Mouse (Mus musculus) heart, embryonic 11.5 days (tissue): ENCODE results near the gene Irs2. TPM values are rescaled to one million over a fixed set of nuclear protein-coding genes. Genes with fewer than 3 reads are reported as not detected.
A peak's percentile ranks its signal among the peaks of the same experiment; 100 is the strongest.

ENCODE experiments used
- ATAC-seq: fragments of 200-750 bp; cut with Nextera tagmentation; replicated peaks from 2 replicates; pipeline ENCODE4 v1.8.0; 2017; ENCODE audit warnings: moderate library complexity; ENCODE audit not compliant: insufficient number of reproducible peaks, low FRiP score, low TSS enrichment
- H3K27ac ChIP-seq: fragments of 300-500 bp; sonication (generic); 2 replicates; pipeline ENCODE4 v1.5.1; 2014; ENCODE audit warnings: mild to moderate bottlenecking, low read depth, low read length
- H3K27me3 ChIP-seq: fragments of 300-500 bp; sonication (generic); 2 replicates; pipeline ENCODE4 v1.6.1; 2014; ENCODE audit warnings: mild to moderate bottlenecking, low read length, mixed read lengths; ENCODE audit not compliant: control insufficient read depth, insufficient read depth
- H3K36me3 ChIP-seq: fragments of 300-500 bp; sonication (generic); 2 replicates; pipeline ENCODE4 v1.6.1; 2014; ENCODE audit warnings: mild to moderate bottlenecking, low read length, moderate library complexity, mixed read lengths; ENCODE audit not compliant: control insufficient read depth, insufficient read depth
- H3K4me1 ChIP-seq: fragments of 300-500 bp; sonication (generic); 2 replicates; pipeline ENCODE4 v1.6.1; 2014; ENCODE audit warnings: low read length; ENCODE audit not compliant: control insufficient read depth, insufficient read depth
- H3K4me2 ChIP-seq: fragments of 300-500 bp; sonication (generic); 2 replicates; pipeline ENCODE4 v1.6.1; 2014; ENCODE audit warnings: mild to moderate bottlenecking, moderate library complexity
- H3K4me3 ChIP-seq: fragments of 300-500 bp; sonication (generic); 2 replicates; pipeline ENCODE4 v1.5.1; 2014; ENCODE audit warnings: low read depth, low read length
- H3K9ac ChIP-seq: fragments of 300-500 bp; sonication (generic); 2 replicates; pipeline ENCODE4 v1.6.1; 2014; ENCODE audit warnings: mild to moderate bottlenecking, low read depth, low read length, moderate library complexity
- H3K9me3 ChIP-seq: fragments of 300-500 bp; sonication (generic); replicated peaks from 2 replicates; pipeline ENCODE4 v1.6.1; 2016; ENCODE audit warnings: low read length; ENCODE audit not compliant: control insufficient read depth
- WGBS: fragments of 180-500 bp; shearing (Covaris S2); extraction: QIAGEN DNeasy Blood & Tissue Kit; methylation state at CpG from one replicate; pipeline ENCODE4 v1.1.7; 2014; ENCODE audit not compliant: insufficient replicate concordance; 5-methylcytosine and 5-hydroxymethylcytosine counted together
- polyA plus RNA-seq: library from polyadenylated mRNA; unstranded; fragments of >200 nt; fragmentation: Nextera tagmentation; extraction: Ambion mirVana; gene quantifications from 2 replicates; pipeline ENCODE4 v1.2.1, GENCODE M21; 2014

Gene Irs2
- polyA plus RNA-seq, 1 experiment from 2014 or later, result 5.0 TPM

DNA sequence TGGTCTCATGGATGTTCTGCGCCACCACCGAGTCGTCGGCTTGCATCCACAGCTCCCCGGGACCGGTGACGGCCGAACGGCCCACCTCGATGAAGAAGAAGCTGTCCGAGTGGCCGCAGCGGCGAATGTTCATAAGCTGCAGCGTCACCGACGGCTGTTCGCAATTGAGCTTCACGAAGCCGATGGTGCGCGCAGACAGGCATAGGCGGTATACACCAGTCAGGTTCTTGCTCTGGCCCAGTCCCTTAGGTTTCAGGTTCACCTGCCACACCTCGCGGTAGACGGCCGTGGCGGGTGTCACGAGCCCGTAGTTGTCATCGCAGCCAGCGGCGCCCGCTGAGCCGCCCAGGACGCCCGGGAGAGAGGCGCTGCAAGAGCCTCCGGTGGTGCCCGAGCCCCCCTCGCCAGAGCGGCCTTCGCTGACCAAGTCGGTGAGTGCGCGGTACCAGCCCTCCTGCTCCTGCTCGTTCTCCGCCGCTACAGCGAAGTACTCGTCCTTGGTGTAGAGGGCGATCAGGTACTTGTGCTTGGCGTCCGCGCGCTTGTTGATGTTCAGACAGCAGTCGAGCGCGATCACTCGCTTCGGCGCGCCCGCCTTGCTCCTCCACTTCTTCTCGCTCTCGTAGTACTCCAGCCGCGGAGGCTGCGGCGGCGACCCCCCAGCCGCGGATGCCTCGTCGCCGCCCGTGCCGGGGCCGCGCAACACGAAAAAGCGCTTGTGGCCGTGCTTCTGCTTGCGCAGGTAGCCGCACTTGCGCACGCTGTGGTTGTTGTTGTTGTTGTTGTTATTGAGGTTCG is 478 bp downstream of the Irs2 start:
- peak overlapping the region; percentile 97 for H3K27ac ChIP-seq
- H3K4me1 ChIP-seq, result peaks cover 50% of the 10 kb centered on the region
- H3K27me3 ChIP-seq, result no peaks in the 10 kb centered on the region
- no peaks in the 10 kb centered on the region for H3K9me3 ChIP-seq
- H3K4me2 ChIP-seq, result peak overlapping the region; percentile 97
- peak overlapping the region; percentile 88 for H3K4me3 ChIP-seq
- peak overlapping the region; percentile 90 for H3K9ac ChIP-seq
- H3K36me3 ChIP-seq, result no peaks in the 10 kb centered on the region
- ATAC-seq, result no peak
- WGBS, result under 1% methylated on average over 88 of the region's 88 CpGs

DNA sequence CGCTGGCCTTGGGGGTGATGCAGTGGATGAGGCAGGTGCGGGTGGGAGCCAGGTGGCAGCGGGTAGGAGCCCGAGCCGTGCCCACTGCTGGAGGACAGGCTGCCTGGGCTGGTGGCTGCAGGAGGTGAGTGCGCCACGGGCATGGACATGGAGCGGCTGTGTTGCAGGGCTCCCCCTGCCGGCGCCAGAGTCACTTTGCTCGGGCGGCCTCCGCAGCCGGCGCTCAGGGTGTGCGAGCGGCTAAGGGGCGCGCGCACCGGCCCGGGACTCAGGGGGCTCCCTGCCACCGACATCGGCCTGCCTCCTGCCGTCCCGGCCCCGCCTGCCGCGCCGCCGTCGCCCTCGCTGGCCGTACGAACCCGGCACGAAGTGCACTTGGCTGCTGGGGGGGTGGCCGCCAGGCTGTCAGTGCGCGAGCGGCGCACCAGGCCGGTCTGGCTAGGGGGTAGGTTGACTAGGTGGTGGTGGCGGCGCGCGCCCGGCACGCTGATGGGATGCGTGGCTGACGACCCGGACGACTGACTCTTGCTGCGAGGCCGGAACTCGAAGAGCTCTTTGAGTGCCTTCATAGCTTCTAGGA is 1.2 kb downstream of the Irs2 start:
- Histone ChIP-seq H3K27ac (peak overlapping the region; percentile 97), H3K9me3 (no peaks in the 10 kb centered on the region), H3K4me1 (peaks cover 57% of the 10 kb centered on the region), H3K9ac (peak overlapping the region; percentile 90), H3K4me3 (peak overlapping the region; percentile 88), H3K4me2 (peak overlapping the region; percentile 97), H3K27me3 (no peaks in the 10 kb centered on the region), H3K36me3 (no peaks in the 10 kb centered on the region)
- peak; percentile 31; the same call in 1 of the 2 replicates for ATAC-seq
- under 1% methylated on average over 55 of the region's 56 CpGs for WGBS

DNA sequence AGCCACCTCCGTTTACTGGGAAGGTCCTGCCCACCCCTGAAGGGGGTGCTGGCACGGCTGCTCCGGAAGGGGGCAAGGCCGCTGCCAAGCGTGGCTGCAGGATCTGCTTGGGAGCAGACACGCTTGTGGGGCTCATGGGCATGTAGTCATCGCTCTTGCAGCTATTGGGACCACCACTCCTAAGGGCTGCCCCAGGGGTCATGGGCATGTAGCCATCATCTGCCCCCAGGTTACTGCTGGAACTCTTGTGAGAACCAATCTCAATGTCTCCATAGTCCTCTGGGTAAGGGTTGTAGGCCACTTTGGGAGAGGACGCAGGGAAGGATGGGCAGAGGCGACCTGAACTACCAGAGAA is 2.0 kb downstream of the Irs2 start:
- Histone ChIP-seq H3K4me2 (peak overlapping the region; percentile 97), H3K9ac (peak overlapping the region; percentile 90), H3K9me3 (no peaks in the 10 kb centered on the region), H3K27ac (no peak overlapping the region), H3K4me3 (peak overlapping the region; percentile 88), H3K27me3 (no peaks in the 10 kb centered on the region), H3K36me3 (no peaks in the 10 kb centered on the region), H3K4me1 (peaks cover 64% of the 10 kb centered on the region)
- 85% methylated on average over 9 of the region's 9 CpGs for WGBS
- no peak for ATAC-seq

DNA sequence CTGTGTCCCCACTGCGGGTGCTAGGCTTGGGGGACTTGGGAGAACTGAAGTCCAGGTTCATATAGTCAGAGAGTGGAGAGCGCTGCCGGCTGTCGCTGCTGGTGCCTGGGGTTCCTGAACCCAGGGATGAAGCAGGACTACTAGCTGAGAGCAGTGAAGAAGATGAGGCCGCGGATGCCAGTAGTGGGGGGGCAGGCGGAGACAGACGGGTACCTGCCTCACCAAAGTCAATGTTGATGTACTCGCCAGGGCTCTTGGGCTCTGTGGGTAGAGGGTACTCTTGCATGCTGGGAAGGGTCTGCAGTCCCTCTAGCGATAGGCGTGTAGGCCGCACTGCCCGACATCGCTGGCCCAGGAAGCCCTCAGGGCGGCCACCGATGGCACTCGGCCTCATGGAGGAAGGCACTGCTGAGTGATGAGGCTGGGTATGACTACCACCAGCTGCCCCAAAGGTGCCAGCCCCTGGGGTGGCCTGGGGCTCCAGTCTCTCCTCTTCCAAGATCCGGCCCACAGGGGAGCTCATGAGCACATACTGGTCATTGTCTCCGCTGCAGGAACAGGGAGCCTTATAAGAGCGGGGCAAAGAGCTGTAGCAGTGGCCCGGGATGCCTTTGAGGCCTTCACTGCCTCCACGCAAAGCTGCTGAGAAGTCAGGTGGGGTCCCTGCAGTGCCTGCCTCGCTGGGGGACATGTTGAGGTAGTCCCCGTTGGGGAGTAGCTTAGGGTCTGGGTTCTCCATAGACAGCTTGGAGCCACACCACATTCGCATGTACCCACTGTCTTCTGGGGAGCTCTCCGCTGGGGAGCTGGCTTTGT is 2.6 kb downstream of the Irs2 start:
- WGBS, result 85% methylated on average over 26 of the region's 26 CpGs
- ATAC-seq, result no peak

DNA sequence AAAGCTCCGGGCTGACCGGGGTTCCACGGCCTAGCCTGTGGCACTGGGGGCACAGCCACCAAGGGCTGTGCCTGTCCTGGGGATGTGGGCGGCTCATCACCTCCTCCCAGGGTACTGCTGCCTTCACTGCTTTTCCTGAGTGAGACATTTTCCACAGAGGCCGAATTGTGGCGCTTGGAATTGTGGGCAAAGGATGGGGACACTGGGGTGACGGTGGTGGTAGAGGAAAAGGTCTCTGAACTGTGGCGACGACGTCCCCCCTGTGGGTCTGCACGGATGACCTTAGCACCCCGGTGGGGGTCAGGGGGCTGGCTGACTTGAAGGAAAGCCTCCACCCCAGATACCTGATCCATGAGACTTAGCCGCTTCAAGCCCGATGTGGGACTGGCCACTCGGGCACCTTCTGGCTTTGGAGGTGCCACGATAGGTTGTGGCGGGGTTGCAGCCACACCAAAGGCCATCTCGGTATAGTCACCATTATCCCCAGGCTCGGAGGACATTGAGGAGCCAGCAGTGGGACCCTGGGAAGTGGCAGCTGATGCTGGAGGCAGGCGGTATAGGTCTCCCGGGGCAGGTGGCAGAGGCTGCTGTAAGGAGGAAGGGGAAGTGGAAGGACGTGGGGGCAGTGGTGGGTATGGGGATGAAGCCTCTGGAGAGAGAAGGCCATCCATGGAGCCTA is 3.3 kb downstream of the Irs2 start:
- Histone ChIP-seq H3K4me1 (peaks cover 70% of the 10 kb centered on the region), H3K9ac (peak overlapping the region; percentile 90), H3K4me3 (peak overlapping the region; percentile 88), H3K4me2 (peak overlapping the region; percentile 97), H3K27me3 (no peaks in the 10 kb centered on the region), H3K9me3 (no peaks in the 10 kb centered on the region), H3K36me3 (no peaks in the 10 kb centered on the region), H3K27ac (peak overlapping the region; percentile 22; the same call in 1 of the 2 replicates)
- WGBS, result 67% methylated on average over 22 of the region's 22 CpGs
- no peak for ATAC-seq

More for the DNA sequence above, 2.6 kb downstream of the Irs2 start:
- H3K36me3 ChIP-seq, result no peaks in the 10 kb centered on the region
- H3K9me3 ChIP-seq, result no peaks in the 10 kb centered on the region
- H3K27ac ChIP-seq, result no peak overlapping the region
- no peaks in the 10 kb centered on the region for H3K27me3 ChIP-seq
- peak overlapping the region; percentile 90 for H3K9ac ChIP-seq
- peak overlapping the region; percentile 88 for H3K4me3 ChIP-seq
- peaks cover 65% of the 10 kb centered on the region for H3K4me1 ChIP-seq
- H3K4me2 ChIP-seq, result peak overlapping the region; percentile 97

GRCm38 (mm10) chr8:11003917-11004470 is 4.3 kb downstream of the Irs2 start:
- no peaks in the 10 kb centered on the region for H3K27me3 ChIP-seq
- H3K4me3 ChIP-seq, result peak overlapping the region; percentile 88
- 36% methylated on average over 7 of the region's 7 CpGs for WGBS

GRCm38 (mm10) chr8:11003253-11003652 is 5.0 kb downstream of the Irs2 start:
- Histone ChIP-seq H3K9me3 (no peaks in the 10 kb centered on the region), H3K9ac (peak overlapping the region; percentile 90), H3K4me1 (peaks cover 75% of the 10 kb centered on the region), H3K27ac (peak overlapping the region; percentile 69), H3K36me3 (0 out of 2 replicates have a peak, but pooled peaks cover 4% of the 10 kb centered on the region), H3K4me2 (peak overlapping the region; percentile 97), H3K4me3 (peak overlapping the region; percentile 88), H3K27me3 (no peaks in the 10 kb centered on the region)
- no peak for ATAC-seq
- 39% methylated on average over 6 of the region's 6 CpGs for WGBS

More at GRCm38 (mm10) chr8:11003917-11004470, 4.3 kb downstream of the Irs2 start:
- H3K27ac ChIP-seq, result peak overlapping the region; percentile 69
- peak overlapping the region; percentile 90 for H3K9ac ChIP-seq
- H3K9me3 ChIP-seq, result no peaks in the 10 kb centered on the region
- ATAC-seq, result no peak
- peak overlapping the region; percentile 97 for H3K4me2 ChIP-seq
- no peaks in the 10 kb centered on the region for H3K36me3 ChIP-seq
- peaks cover 73% of the 10 kb centered on the region for H3K4me1 ChIP-seq

DNA sequence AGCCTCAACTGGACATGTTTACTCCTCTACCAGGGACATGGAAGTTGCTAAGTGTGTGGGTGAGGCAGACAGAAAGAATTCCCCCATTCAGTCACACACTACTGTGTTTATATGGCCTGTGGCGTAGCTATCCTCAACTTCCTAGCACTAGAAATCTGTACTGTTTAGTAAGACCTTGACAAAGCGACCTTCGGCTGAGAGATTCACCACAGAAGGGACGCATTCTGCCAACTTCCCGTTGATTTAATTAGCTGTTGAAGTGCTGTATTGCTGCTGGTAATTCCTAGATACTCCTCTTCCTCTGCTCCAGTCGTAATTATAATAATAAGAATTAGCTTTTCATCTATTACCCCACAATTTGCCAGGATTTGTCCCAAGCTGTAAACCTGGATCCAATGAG is 5.4 kb downstream of the Irs2 start:
- Histone ChIP-seq H3K36me3 (0 out of 2 replicates have a peak, but pooled peaks cover 5% of the 10 kb centered on the region), H3K9me3 (no peaks in the 10 kb centered on the region), H3K27me3 (no peaks in the 10 kb centered on the region), H3K4me3 (peak overlapping the region; percentile 88), H3K9ac (peak overlapping the region; percentile 90), H3K4me1 (peaks cover 76% of the 10 kb centered on the region), H3K4me2 (peak overlapping the region; percentile 97), H3K27ac (peak overlapping the region; percentile 69)
- ATAC-seq, result no peak
- WGBS, result 38% methylated on average over 6 of the region's 6 CpGs
